In the genomic region with DNA sequence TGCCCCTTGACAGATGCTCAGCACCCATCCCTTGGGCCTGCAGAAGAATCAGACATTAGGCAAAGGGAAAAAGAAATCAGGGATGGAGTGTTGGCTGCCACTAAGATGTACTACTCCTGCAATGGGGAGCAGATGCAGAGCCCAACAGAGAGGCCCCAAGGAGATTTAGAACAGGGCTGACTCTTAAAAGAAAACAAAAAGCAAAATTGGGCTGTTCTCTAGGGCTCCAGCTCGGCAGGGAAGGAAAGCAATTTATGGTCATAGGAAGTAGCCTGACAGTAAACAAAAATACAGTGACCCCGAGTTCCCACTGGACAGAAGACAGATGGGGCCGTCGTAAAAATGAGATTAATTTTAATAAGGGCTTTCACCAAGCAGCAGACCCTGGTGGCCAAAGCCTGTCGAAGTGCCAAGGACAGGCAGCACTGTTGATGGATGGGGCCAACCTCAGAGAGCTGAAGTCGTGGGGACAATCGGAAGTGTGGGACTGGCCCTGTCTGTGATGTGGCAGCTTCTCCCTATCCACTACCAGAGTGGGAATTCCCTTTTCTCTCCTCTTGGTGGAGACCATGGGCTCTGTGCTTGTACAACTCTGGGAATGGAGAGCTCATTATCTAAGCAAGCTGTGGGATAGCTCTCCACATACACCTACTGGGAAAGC, we compare ENCODE assay signal across 12 mouse cellular contexts.
A peak's percentile ranks its signal among the peaks of the same experiment; 100 is the strongest.
DNase-seq lines count a peak whose midpoint lies in the region; ATAC-seq and TF ChIP-seq lines count a peak whose summit lies in the region.
"Had no signal": no experiment of that assay in that cellular context is flagged by ENCODE, and none has a peak within 500 bp of the region (broad histone marks: within the 10 kb centered on the region; RNA-seq: fewer than 3 reads in every experiment).

No protein-coding gene starts in this region.

- peaks cover 34% of the 10 kb centered on the region for H3K4me1 ChIP-seq in limb, embryonic 12.5 days (replicated peaks)
- peaks cover 55% of the 10 kb centered on the region for H3K4me1 ChIP-seq in limb, embryonic 10.5 days
- H3K4me1 ChIP-seq in hindbrain, embryonic 16.5 days (ENCODE audit: control insufficient read depth, insufficient read depth, low read depth, low read length) = no peaks in the 10 kb centered on the region
- H3K4me1 ChIP-seq in heart, adult 2 months (ENCODE audit: control insufficient read depth, insufficient read depth, low read length) = no peaks in the 10 kb centered on the region
- H3K4me1 ChIP-seq: heart, embryonic 15.5 days had no signal

- 21% methylated on average over 7 of the region's 7 CpGs for WGBS in limb, embryonic 12.5 days
- WGBS in limb, embryonic 10.5 days = 25% methylated on average over 7 of the region's 7 CpGs
- WGBS in hindbrain, embryonic 16.5 days = 43% methylated on average over 7 of the region's 7 CpGs
- 40% methylated on average over 7 of the region's 7 CpGs for WGBS in heart, adult 2 months

- TF ChIP-seq CTCF in heart, adult 2 months (IDR thresholded peaks at IDR 0.05) = no peak

- no peak overlapping the region for H3K27ac ChIP-seq in limb, embryonic 12.5 days
- no peak overlapping the region for H3K27ac ChIP-seq in limb, embryonic 10.5 days
- no peak overlapping the region for H3K27ac ChIP-seq in hindbrain, embryonic 16.5 days (ENCODE audit: low read depth, low read length)
- H3K27ac ChIP-seq in heart, adult 2 months = no peak overlapping the region
- H3K27ac ChIP-seq: heart, embryonic 15.5 days had no signal

- no peak for TF ChIP-seq EP300 in heart, adult 2 months (IDR thresholded peaks at IDR 0.05; ENCODE audit: insufficient read depth, low read depth, low read length)

- peaks cover 79% of the 10 kb centered on the region for H3K27me3 ChIP-seq in limb, embryonic 12.5 days
- peaks cover 97% of the 10 kb centered on the region for H3K27me3 ChIP-seq in limb, embryonic 10.5 days (ENCODE audit: low read depth, poor library complexity, severe bottlenecking)
- H3K27me3 ChIP-seq in hindbrain, embryonic 16.5 days (replicated peaks; ENCODE audit: control insufficient read depth, insufficient read depth, low read length) = no peaks in the 10 kb centered on the region
- 0 out of 2 replicates have a peak, but pooled peaks cover 2% of the 10 kb centered on the region for H3K27me3 ChIP-seq in heart, adult 2 months (ENCODE audit: control insufficient read depth, insufficient read depth, low read length)
- H3K27me3 ChIP-seq: heart, embryonic 15.5 days had no signal

- no peaks in the 10 kb centered on the region for H3K36me3 ChIP-seq in limb, embryonic 12.5 days
- no peaks in the 10 kb centered on the region for H3K36me3 ChIP-seq in limb, embryonic 10.5 days
- H3K36me3 ChIP-seq in hindbrain, embryonic 16.5 days (ENCODE audit: control insufficient read depth, insufficient read depth, low read length) = no peaks in the 10 kb centered on the region
- H3K36me3 ChIP-seq in heart, adult 2 months (ENCODE audit: control insufficient read depth, insufficient read depth, low read length) = no peaks in the 10 kb centered on the region
- H3K36me3 ChIP-seq: heart, embryonic 15.5 days had no signal

- DNase-seq in adrenal gland, adult (ENCODE audit: inconsistent age in 2 of 2, low spot score in 1 of 2) = peak; percentile 18 to 39
- no peak for DNase-seq in adrenal gland, adult 18-20 months (ENCODE audit: low spot score in 2 of 2)
- no peak for DNase-seq in limb, embryonic 10.5 days (ENCODE audit: low spot score)
- DNase-seq in kidney, postnatal 14 days = peak; percentile 86
- DNase-seq in spleen, postnatal 36 days (ENCODE audit: low spot score in 2 of 2) = no peak
- no peak for DNase-seq in heart, adult 2 months
- DNase-seq: cerebellum, adult 11 months; gastrocnemius, postnatal 25 days had no signal

- TF ChIP-seq POLR2A in heart, adult 2 months (IDR thresholded peaks at IDR 0.05; ENCODE audit: insufficient read depth, low read depth, low read length) = no peak

- 0 out of 2 replicates have a peak, but pooled peaks have one; percentile 20 for ATAC-seq in limb, embryonic 12.5 days (ENCODE audit: insufficient number of reproducible peaks, insufficient read depth, low FRiP score, low TSS enrichment, low read depth)
- ATAC-seq in hindbrain, embryonic 16.5 days = peak; percentile 74; the same call in 1 of the 2 replicates
- ATAC-seq: forebrain, embryonic 14.5 days had no signal

- no peak overlapping the region for H3K9ac ChIP-seq in limb, embryonic 12.5 days (replicated peaks)
- no peak overlapping the region for H3K9ac ChIP-seq in hindbrain, embryonic 16.5 days (ENCODE audit: low read depth, low read length)
- no peak overlapping the region for H3K9ac ChIP-seq in heart, adult 2 months (ENCODE audit: low read depth, low read length)
- H3K9ac ChIP-seq: heart, embryonic 15.5 days had no signal

- H3K4me2 ChIP-seq in limb, embryonic 12.5 days = peak overlapping the region; percentile 10; the same call in 1 of the 2 replicates
- H3K4me2 ChIP-seq in hindbrain, embryonic 16.5 days (ENCODE audit: low read length) = no peak overlapping the region
- H3K4me2 ChIP-seq: heart, embryonic 15.5 days had no signal

- intact Hi-C loops in heart, adult 2 months (cut with DNase I) = no loop called here

- H3K9me3 ChIP-seq in limb, embryonic 12.5 days = no peaks in the 10 kb centered on the region
- no peaks in the 10 kb centered on the region for H3K9me3 ChIP-seq in limb, embryonic 10.5 days (replicated peaks)
- no peaks in the 10 kb centered on the region for H3K9me3 ChIP-seq in hindbrain, embryonic 16.5 days (ENCODE audit: control insufficient read depth, low read length)
- H3K9me3 ChIP-seq: heart, embryonic 15.5 days had no signal

- H3K4me3 ChIP-seq in limb, embryonic 12.5 days (replicated peaks) = no peak overlapping the region
- no peak overlapping the region for H3K4me3 ChIP-seq in limb, embryonic 10.5 days
- H3K4me3 ChIP-seq in hindbrain, embryonic 16.5 days (ENCODE audit: low read length) = no peak overlapping the region
- no peak overlapping the region for H3K4me3 ChIP-seq in heart, adult 2 months
- H3K4me3 ChIP-seq: heart, embryonic 15.5 days had no signal

- H3K79me2 ChIP-seq in heart, adult 2 months (replicated peaks; ENCODE audit: control insufficient read depth, insufficient read depth, low read length) = no peaks in the 10 kb centered on the region

Comparison
In these comparisons a context has a peak if more than half of its experiments do, and no peak if none do; other contexts are left out.
1. DNase-seq: peak in adrenal gland, adult (2 of 2) and kidney, postnatal 14 days (single experiment); none in adrenal gland, adult 18-20 months (0 of 2), limb, embryonic 10.5 days (single experiment), spleen, postnatal 36 days (0 of 2) and heart, adult 2 months (0 of 2).